Mouse (Mus musculus) heart, embryonic 16.5 days (tissue): Measurements from ENCODE around the gene Trappc3. TPM values are rescaled to one million over a fixed set of nuclear protein-coding genes. Genes with fewer than 3 reads are reported as not detected.

Experiments
- ATAC-seq: fragments of 200-750 bp; cut with Nextera tagmentation; replicated peaks from 2 replicates; pipeline ENCODE4 v1.8.0; 2017; ENCODE audit warnings: moderate number of reproducible peaks; ENCODE audit not compliant: insufficient read depth, low FRiP score; ENCODE audit errors: extremely low read depth
- H3K27ac ChIP-seq: fragments of 300-500 bp; sonication (generic); 2 replicates; pipeline ENCODE4 v1.5.1; 2014; ENCODE audit warnings: mild to moderate bottlenecking, low read length, control low read depth, moderate library complexity
- H3K27me3 ChIP-seq: fragments of 300-500 bp; sonication (generic); 2 replicates; pipeline ENCODE4 v1.6.1; 2014; ENCODE audit warnings: low read length, mixed read lengths; ENCODE audit not compliant: control insufficient read depth, insufficient read depth
- H3K36me3 ChIP-seq: fragments of 300-500 bp; sonication (generic); 2 replicates; pipeline ENCODE4 v1.6.1; 2014; ENCODE audit not compliant: control insufficient read depth, insufficient read depth
- H3K4me1 ChIP-seq: fragments of 300-500 bp; sonication (generic); 2 replicates; pipeline ENCODE4 v1.6.1; 2014; ENCODE audit warnings: low read length, mixed read lengths; ENCODE audit not compliant: control insufficient read depth, insufficient read depth
- H3K4me2 ChIP-seq: fragments of 300-500 bp; sonication (generic); 2 replicates; pipeline ENCODE4 v1.6.1; 2014; ENCODE audit warnings: low read depth, mild to moderate bottlenecking, control low read depth, low read length
- H3K4me3 ChIP-seq: fragments of 300-500 bp; sonication (generic); 2 replicates; pipeline ENCODE4 v1.5.1; 2014; ENCODE audit warnings: mild to moderate bottlenecking, control low read depth, low read length
- H3K9ac ChIP-seq: fragments of 300-500 bp; sonication (generic); 2 replicates; pipeline ENCODE4 v1.6.1; 2014; ENCODE audit warnings: low read length, control low read depth
- H3K9me3 ChIP-seq: fragments of 300-500 bp; sonication (generic); replicated peaks from 2 replicates; pipeline ENCODE4 v1.6.1; 2016; ENCODE audit warnings: low read length; ENCODE audit not compliant: control insufficient read depth
- WGBS: fragments of 180-500 bp; shearing (Covaris S2); extraction: QIAGEN DNeasy Blood & Tissue Kit; methylation state at CpG from one replicate; pipeline ENCODE4 v1.1.7; 2014; 5-methylcytosine and 5-hydroxymethylcytosine counted together
- polyA plus RNA-seq: library from polyadenylated mRNA; unstranded; fragments of >200 nt; fragmentation: Nextera tagmentation; extraction: Ambion mirVana; gene quantifications from 2 replicates; pipeline ENCODE4 v1.2.1, GENCODE M21; 2015

The Trappc3 gene
- polyA plus RNA-seq, 1 experiment from 2014 or later = 81.3 TPM

DNA sequence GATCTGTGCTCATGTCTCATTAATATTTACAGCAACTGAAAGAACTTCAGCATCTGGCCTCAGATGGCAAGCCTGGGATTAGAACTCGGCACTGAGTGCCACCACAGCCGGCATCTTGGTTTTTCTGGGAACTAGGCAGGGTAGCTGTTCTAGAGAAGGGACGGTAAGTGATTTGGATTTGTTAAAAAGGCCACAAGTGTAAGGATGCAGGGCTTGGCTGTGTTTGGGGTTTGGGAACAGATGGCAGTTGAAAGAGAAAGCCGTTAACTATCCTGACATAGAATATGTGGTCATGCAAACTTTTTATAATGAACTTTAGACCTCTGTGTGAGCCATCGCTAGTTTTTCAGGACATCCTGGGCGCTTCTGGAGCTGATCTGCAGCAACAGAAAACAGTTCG is 450 bp upstream of the Trappc3 start:
- Histone ChIP-seq H3K4me2 (peak overlapping the region; percentile 41; the same call in 1 of the 2 replicates), H3K36me3 (no peaks in the 10 kb centered on the region), H3K27me3 (no peaks in the 10 kb centered on the region), H3K27ac (peak overlapping the region; percentile 57), H3K4me3 (no peak overlapping the region), H3K9ac (0 out of 2 replicates have a peak overlapping the region, but pooled peaks have one; percentile 4), H3K9me3 (no peaks in the 10 kb centered on the region), H3K4me1 (peaks cover 54% of the 10 kb centered on the region)
- WGBS = 47% methylated on average over 7 of the region's 7 CpGs
- ATAC-seq = no peak

DNA sequence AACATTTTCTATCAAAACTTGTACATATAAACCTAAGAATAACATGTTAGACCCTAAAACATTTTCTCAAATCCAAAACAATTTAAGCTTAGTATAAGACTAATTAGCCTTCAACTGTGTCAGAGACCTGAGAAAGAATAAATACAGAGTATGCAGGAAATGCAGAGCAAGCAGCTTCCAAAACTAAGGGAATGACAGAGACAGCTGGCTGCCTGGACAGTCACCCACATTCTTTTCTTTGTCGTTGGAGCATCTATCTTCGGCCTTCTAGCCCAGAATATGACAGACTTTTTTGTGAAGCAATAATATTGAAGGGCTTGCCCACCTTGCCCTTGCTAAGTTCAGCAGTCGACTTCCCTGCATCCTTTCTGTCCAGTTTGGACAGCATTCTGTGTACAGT is 7.2 kb downstream of the Trappc3 start:
- no peak overlapping the region for H3K4me2 ChIP-seq
- ATAC-seq = no peak
- H3K9ac ChIP-seq = no peak overlapping the region
- H3K27ac ChIP-seq = no peak overlapping the region
- H3K36me3 ChIP-seq = peaks cover 10% of the 10 kb centered on the region
- no peaks in the 10 kb centered on the region for H3K27me3 ChIP-seq
- H3K9me3 ChIP-seq = no peaks in the 10 kb centered on the region
- 71% methylated on average over 3 of the region's 3 CpGs for WGBS
- H3K4me1 ChIP-seq = no peaks in the 10 kb centered on the region
- no peak overlapping the region for H3K4me3 ChIP-seq

DNA sequence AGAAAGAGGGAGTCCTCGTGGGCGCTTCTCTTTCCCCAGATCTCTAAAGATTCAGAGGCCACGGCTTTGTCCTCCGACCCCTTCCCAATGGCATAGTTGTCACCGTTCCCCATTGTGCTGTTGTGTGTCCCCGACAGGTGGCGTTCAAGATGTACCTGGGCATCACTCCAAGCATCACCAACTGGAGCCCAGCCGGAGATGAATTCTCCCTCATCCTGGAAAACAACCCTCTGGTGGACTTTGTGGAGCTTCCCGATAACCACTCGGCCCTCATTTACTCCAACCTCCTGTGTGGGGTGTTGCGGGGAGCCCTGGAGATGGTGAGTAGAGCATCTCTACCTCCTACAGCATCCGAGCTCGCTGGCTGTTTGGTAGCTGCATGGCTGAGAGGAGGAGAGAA is 11.6 kb downstream of the Trappc3 start:
- ATAC-seq = no peak
- Histone ChIP-seq H3K4me2 (no peak overlapping the region), H3K9me3 (no peaks in the 10 kb centered on the region), H3K36me3 (peaks cover 10% of the 10 kb centered on the region), H3K9ac (no peak overlapping the region), H3K27ac (no peak overlapping the region), H3K27me3 (no peaks in the 10 kb centered on the region), H3K4me3 (no peak overlapping the region), H3K4me1 (no peaks in the 10 kb centered on the region)
- 81% methylated on average over 13 of the region's 13 CpGs for WGBS

DNA sequence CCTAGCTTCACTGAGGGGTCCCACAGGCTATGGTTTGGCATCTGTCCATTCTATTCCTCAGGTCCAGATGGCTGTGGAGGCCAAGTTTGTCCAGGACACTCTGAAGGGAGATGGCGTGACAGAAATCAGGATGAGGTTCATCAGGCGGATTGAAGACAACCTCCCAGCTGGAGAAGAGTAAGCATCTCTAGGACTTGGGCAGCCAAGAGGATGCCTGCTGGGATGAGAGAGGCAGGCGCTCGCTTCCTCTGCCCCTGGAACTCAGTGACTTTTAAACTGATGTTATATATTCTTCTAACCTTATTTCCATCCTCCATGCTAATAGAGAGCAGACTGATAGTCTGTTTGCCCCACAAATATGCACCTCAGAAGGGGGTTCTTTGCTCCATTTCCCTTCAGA is 13.0 kb downstream of the Trappc3 start:
- Histone ChIP-seq H3K36me3 (peaks cover 10% of the 10 kb centered on the region), H3K27me3 (no peaks in the 10 kb centered on the region), H3K9ac (no peak overlapping the region), H3K4me2 (no peak overlapping the region), H3K9me3 (no peaks in the 10 kb centered on the region), H3K4me1 (no peaks in the 10 kb centered on the region), H3K4me3 (no peak overlapping the region), H3K27ac (no peak overlapping the region)
- no peak for ATAC-seq
- WGBS = 92% methylated on average over 4 of the region's 4 CpGs

DNA sequence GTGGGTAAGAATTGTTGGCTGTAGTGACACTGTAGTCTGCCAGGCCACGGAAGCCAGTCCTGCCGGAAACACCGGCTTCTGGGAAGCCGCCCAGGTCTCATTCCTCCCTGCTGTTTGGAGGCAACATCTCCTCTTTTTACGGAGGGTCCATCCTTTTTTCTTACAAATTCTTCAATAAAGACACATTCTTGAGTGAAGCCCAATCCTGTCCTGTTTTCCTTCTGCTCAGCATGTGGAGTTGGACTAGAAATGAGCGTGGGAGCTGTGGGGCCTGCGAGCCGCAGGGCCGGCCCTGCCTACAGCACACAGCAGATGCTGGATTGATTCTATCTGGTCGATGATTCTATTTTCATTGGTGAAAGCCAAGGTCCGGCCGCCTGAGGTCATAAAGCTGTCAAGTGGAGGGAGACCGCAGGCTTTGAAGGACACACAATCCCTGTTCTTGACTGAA is 13.6 kb downstream of the Trappc3 start:
- H3K27ac ChIP-seq = no peak overlapping the region
- no peak overlapping the region for H3K9ac ChIP-seq
- no peaks in the 10 kb centered on the region for H3K4me1 ChIP-seq
- no peaks in the 10 kb centered on the region for H3K27me3 ChIP-seq
- no peak overlapping the region for H3K4me2 ChIP-seq
- no peak overlapping the region for H3K4me3 ChIP-seq
- 80% methylated on average over 13 of the region's 13 CpGs for WGBS
- H3K36me3 ChIP-seq = peaks cover 10% of the 10 kb centered on the region
- H3K9me3 ChIP-seq = no peaks in the 10 kb centered on the region
- no peak for ATAC-seq

DNA sequence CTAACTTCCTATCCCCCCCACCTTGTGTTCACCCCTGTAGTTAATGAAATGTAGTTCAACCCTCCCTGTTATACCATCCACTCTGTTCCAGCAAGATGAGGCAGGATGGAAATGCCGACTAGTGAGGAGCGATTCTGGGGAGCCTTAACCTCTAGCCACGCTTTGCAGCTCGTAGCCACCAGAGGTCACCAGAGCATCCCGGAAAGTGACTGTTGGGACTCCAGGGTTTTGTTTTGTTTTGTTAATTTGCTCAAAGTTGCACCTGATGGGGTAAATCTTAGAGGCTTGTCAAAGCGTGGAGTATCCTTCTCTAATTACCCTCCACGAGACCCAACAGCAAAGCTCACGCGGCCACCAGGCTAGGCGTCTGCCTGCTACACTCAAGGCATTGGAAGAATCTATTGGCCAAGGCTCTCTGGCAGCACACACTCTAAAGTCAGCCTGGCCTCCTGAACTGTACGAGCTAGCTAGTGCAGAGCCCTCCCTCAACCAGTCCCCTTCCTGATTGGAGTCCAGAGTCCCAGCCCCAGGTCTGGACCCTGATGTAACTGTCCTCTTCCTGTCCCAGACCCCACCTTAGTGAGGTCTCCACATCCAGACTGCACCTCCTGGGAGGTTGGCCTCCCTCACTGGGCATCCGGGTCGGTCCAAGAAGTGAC is 15.9 kb downstream of the Trappc3 start:
- Histone ChIP-seq H3K9ac (peak overlapping the region; percentile 8; the same call in 1 of the 2 replicates), H3K27me3 (no peaks in the 10 kb centered on the region), H3K4me2 (peak overlapping the region; percentile 64), H3K27ac (no peak overlapping the region), H3K9me3 (no peaks in the 10 kb centered on the region), H3K4me3 (peak overlapping the region; percentile 39), H3K4me1 (no peaks in the 10 kb centered on the region), H3K36me3 (peaks cover 6% of the 10 kb centered on the region)
- ATAC-seq = peak; percentile 63; the same call in 1 of the 2 replicates
- 8% methylated on average over 13 of the region's 13 CpGs for WGBS

DNA sequence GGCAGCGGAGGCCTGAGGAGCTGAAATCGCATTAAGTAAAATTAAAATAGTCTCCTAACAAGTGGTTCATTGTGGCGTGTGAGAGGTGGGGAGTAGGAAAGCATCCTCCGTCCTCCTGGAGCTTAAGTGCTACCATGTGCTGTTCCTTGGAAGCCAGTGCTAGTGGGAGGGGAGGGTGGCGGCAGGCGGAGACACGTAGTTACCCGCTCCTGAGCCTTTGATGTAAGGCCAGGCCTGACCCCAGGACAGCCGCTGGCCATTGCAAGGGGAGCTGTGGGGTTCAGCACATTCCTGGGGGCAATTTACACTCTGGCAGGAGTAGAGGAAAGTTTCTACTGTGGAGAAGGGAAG is 16.4 kb downstream of the Trappc3 start:
- H3K4me1 ChIP-seq = no peaks in the 10 kb centered on the region
- H3K9ac ChIP-seq = no peak overlapping the region
- WGBS = 35% methylated on average over 9 of the region's 9 CpGs
- H3K9me3 ChIP-seq = no peaks in the 10 kb centered on the region
- no peak overlapping the region for H3K27ac ChIP-seq
- no peaks in the 10 kb centered on the region for H3K27me3 ChIP-seq
- no peak overlapping the region for H3K4me3 ChIP-seq
- ATAC-seq = no peak
- H3K4me2 ChIP-seq = peak overlapping the region; percentile 64; the same call in 1 of the 2 replicates
- peaks cover 6% of the 10 kb centered on the region for H3K36me3 ChIP-seq

DNA sequence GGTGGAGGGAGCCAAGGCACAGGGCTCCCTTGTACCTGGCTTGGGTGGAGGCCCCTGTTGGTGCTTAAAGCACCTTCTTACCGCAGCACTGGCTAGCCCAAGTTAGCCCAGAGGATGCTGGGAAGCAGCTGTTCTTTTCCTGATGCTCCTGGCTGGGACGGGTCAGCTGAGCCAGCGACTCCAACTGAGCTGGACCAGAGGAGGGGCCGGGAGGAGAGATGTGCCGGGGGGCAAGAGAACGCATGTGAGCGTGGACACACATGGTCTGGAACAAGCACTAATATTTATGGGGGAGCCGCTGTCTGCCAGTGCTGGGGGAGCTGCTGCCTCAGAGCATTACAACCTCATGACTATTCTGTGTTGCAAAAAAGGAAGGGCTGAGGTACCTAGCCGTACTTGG is 16.8 kb downstream of the Trappc3 start:
- peaks cover 3% of the 10 kb centered on the region for H3K36me3 ChIP-seq
- H3K4me3 ChIP-seq = no peak overlapping the region
- H3K27me3 ChIP-seq = peaks cover 1% of the 10 kb centered on the region
- ATAC-seq = no peak
- H3K27ac ChIP-seq = no peak overlapping the region
- no peak overlapping the region for H3K4me2 ChIP-seq
- H3K9ac ChIP-seq = no peak overlapping the region
- H3K4me1 ChIP-seq = no peaks in the 10 kb centered on the region
- no peaks in the 10 kb centered on the region for H3K9me3 ChIP-seq
- 70% methylated on average over 9 of the region's 9 CpGs for WGBS

DNA sequence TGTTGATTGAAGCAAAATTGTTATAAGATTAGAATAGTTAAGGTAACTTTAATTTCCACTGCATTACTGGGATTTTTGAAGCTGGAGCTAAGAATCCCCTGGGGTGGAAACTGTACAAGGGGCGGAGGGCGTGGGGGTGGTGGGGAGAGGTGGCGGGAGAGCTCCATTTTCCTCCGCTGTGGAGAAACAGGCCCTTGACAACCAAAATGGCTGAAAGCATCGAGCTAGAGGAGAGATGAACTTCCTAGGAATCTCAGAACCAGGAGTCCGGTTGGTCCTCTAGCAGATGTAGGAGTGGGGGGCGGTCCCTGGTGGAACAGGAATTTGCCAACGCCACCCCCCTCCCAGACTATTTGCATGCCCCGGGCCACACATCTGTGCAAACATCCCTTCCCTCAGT is 19.6 kb downstream of the Trappc3 start:
- Histone ChIP-seq H3K4me3 (no peak overlapping the region), H3K9me3 (peaks cover 6% of the 10 kb centered on the region), H3K27ac (no peak overlapping the region), H3K36me3 (no peaks in the 10 kb centered on the region), H3K4me1 (peaks cover 4% of the 10 kb centered on the region; the same call in 1 of the 2 replicates), H3K27me3 (peaks cover 22% of the 10 kb centered on the region), H3K4me2 (no peak overlapping the region), H3K9ac (no peak overlapping the region)
- WGBS = 64% methylated on average over 9 of the region's 9 CpGs
- ATAC-seq = no peak
